Mouse (Mus musculus) bone marrow, adult 2 months (tissue): Measurements from ENCODE around the gene Gm12216.

Experiments used
- CTCF ChIP-seq: fragments of 200-500 bp; IDR thresholded peaks from 2 replicates; pipeline ENCODE4 v1.5.1; 2011; ENCODE audit warnings: low read length, control low read depth; ENCODE audit not compliant: control insufficient read depth, insufficient read depth
- POLR2A ChIP-seq: fragments of 200-500 bp; IDR thresholded peaks from 2 replicates; pipeline ENCODE4 v1.6.1; 2011; ENCODE audit warnings: low read depth, mild to moderate bottlenecking, control low read depth, low read length, borderline replicate concordance; ENCODE audit not compliant: control insufficient read depth

DNA sequence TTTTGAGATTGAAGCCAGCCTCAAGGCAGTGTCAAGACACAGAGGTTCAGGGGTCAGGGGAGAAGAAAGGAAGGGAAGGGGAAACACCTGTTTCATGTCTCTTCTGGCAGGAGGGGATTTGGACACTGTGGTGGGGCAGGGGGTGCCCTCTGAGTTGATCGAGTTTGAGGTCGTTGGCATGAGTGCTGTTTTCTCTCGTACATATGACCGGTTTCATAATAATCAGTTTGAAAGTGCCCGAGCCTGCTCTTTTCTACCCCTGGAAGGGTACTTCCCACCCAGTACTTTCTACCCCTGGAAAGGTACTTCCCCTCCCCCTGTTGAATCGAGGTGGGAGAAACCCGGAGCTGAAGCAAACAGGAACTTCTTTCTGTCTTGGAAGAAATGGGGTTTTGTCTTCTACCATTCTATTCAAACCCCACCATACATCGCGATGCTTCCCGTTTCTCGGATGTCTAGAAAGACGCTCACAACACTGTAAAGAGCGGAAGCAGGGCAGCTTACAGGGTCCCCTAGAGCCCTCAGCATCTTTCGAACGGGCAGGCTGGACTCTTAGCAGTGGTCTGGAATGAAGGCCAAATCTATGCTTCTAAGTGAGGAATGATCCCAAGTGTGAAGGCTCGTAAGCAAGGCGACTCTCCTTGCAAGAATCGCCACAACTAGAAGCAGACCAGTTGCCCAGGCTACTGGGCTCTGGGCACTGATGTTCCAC, 123.9 kb downstream of the Gm12216 start:
- TF ChIP-seq POLR2A (no peak), CTCF (no peak)
